Mouse (Mus musculus): ENCODE results near the gene Kcnq2. TPM values are rescaled to one million over a fixed set of nuclear protein-coding genes. Genes with fewer than 3 reads are reported as not detected.

Kcnq2 gene
- polyA plus RNA-seq, 1 experiment from 2014 or later: 45.8 TPM

DNA sequence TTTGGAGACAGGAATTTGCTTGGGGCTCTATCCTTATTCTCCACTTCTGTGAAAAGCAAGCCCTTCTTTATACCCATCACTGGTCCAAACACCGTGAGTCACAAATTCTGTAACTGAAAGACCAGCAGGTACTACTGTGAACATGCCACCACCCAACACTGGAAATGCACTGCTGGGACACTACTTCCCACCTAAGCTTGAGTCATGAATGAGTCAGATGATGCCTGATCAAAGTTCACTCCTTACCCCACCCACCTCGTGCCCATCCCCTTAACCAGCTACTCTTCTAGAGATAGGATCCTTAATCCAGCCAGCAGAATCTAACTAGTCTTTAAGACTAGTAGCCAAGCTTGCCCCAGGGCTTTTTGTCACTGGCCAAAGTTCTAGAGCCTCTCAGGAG is 35.0 kb downstream of the Kcnq2 start:
- Histone ChIP-seq H3K4me2 (no peak overlapping the region), H3K4me3 (replicated peaks) (no peak overlapping the region), H3K9ac (replicated peaks) (no peak overlapping the region), H3K27ac (replicated peaks) (no peak overlapping the region), H3K9me3 (replicated peaks) (no peaks in the 10 kb centered on the region), H3K36me3 (peaks cover 25% of the 10 kb centered on the region; the same call in 1 of the 2 replicates), H3K27me3 (replicated peaks) (no peaks in the 10 kb centered on the region), H3K4me1 (peaks cover 6% of the 10 kb centered on the region; the same call in 1 of the 2 replicates)
- 86% methylated on average over 2 of the region's 2 CpGs for WGBS
- no peak for ATAC-seq (ENCODE audit: low FRiP score)

DNA sequence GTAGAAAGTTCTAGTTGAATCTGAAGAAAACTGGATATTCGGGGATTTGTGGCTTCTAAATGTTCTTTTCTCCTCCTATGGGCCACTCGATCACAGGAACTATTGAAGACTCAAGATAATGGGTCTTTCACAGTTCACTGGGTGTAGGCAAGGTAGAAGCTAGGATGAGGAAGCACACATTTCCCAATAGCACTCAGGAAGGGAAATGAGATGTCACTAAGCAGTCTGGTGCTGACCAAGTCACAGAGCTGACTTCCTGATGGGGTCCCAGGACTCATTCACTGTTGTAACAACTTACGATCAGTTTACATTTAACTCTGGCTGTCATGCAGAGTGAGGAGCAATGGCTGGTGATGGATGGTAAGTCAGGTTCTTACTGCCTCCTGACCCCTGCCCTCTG is 45.0 kb downstream of the Kcnq2 start:
- 83% methylated on average over 3 of the region's 3 CpGs for WGBS
- no peak for ATAC-seq (ENCODE audit: low FRiP score)
- peaks cover 42% of the 10 kb centered on the region for H3K36me3 ChIP-seq
- no peaks in the 10 kb centered on the region for H3K27me3 ChIP-seq (replicated peaks)
- H3K9ac ChIP-seq (replicated peaks): no peak overlapping the region
- H3K4me2 ChIP-seq: no peak overlapping the region
- no peaks in the 10 kb centered on the region for H3K9me3 ChIP-seq (replicated peaks)
- no peak overlapping the region for H3K4me3 ChIP-seq (replicated peaks)
- no peaks in the 10 kb centered on the region for H3K4me1 ChIP-seq
- no peak overlapping the region for H3K27ac ChIP-seq (replicated peaks)

DNA sequence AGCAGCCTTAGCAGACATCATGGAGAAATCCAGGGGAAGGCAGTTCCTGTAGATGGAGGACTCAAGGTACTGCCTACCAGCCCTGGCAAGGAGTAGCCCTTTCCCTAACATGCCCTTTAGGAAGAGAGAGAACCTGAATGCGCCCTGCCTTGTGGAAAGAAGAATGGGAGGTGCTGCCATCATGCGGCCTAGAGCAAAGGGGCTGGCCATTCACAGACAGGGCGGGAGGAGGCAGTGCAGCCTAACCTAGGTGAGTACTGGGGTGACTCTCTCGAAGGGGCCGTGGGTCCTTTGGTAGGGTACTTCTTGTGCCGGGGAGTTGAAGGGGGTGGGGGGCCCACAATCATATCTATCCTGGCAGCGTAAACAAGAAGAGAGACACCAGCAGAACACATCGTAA is 50.1 kb downstream of the Kcnq2 start:
- no peak overlapping the region for H3K4me3 ChIP-seq (replicated peaks)
- no peaks in the 10 kb centered on the region for H3K27me3 ChIP-seq (replicated peaks)
- H3K4me1 ChIP-seq: no peaks in the 10 kb centered on the region
- H3K9ac ChIP-seq (replicated peaks): no peak overlapping the region
- no peak overlapping the region for H3K4me2 ChIP-seq
- H3K27ac ChIP-seq (replicated peaks): no peak overlapping the region
- 60% methylated on average over 8 of the region's 8 CpGs for WGBS
- peaks cover 64% of the 10 kb centered on the region for H3K36me3 ChIP-seq
- H3K9me3 ChIP-seq (replicated peaks): no peaks in the 10 kb centered on the region
- no peak for ATAC-seq (ENCODE audit: low FRiP score)

DNA sequence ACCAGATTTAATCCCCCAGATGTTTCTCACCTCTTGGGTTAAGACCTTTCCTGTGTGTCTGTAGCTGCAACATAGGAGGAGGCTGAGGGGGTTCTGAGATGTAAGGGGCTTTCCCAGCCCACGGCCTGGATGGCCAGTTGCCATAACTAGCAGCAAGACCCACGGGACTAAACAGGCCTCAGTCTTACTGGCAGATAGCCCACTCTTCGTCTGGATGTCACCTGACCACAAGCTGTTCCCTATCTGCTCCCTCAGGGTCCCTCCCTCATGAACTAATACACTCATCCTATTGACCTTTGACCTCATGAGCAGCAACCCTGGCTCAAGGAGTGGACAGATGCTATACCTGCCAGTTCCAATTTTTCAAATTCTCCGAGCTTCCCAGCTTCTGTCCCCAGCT is 51.2 kb downstream of the Kcnq2 start:
- H3K4me1 ChIP-seq: no peaks in the 10 kb centered on the region
- no peak overlapping the region for H3K9ac ChIP-seq (replicated peaks)
- peaks cover 67% of the 10 kb centered on the region for H3K36me3 ChIP-seq
- no peaks in the 10 kb centered on the region for H3K9me3 ChIP-seq (replicated peaks)
- no peak for ATAC-seq (ENCODE audit: low FRiP score)
- H3K27me3 ChIP-seq (replicated peaks): no peaks in the 10 kb centered on the region
- no peak overlapping the region for H3K4me3 ChIP-seq (replicated peaks)
- no peak overlapping the region for H3K27ac ChIP-seq (replicated peaks)
- 69% methylated on average over 4 of the region's 4 CpGs for WGBS
- no peak overlapping the region for H3K4me2 ChIP-seq

DNA sequence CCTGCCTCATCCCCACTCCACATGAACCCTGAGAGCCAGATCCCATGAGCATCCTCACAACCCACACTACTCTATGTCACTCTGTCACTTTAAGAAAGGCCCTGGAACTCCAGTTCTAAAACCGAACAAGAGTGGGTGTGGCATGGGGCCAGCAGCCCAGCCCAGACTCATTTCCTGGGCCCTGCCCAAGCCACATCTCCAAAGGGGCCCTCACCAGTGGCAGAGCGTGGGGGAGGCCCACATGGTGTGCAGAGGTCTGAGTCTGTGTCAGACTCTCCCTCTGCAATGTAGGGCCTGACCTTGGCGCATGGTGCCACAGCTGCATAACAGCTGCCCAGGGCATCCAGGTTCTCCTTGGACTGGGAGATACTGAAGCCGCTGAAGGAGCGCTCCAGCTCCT is 54.2 kb downstream of the Kcnq2 start:
- 65% methylated on average over 5 of the region's 5 CpGs for WGBS

DNA sequence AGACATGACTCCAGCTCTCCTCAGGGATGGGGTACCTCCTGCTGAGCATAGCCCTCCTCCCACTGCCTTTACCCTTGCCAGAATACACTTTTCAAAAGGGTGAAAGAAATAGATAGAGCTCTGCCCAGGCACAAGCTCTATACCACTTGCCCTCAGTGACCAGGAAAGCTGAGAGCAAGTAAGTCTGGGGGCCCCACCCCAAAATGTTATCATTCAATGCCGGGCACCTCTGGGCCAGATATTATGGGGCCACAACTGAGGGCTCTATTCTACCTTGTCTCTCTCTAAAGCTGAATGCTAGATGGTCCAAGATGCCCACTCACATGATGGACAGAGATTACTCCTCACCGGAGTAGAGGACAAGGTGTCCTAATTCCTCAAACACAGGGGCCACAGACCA is 55.6 kb downstream of the Kcnq2 start:
- Histone ChIP-seq H3K27ac (replicated peaks) (no peak overlapping the region), H3K4me2 (no peak overlapping the region), H3K4me3 (replicated peaks) (no peak overlapping the region), H3K36me3 (peaks cover 32% of the 10 kb centered on the region), H3K9ac (replicated peaks) (no peak overlapping the region), H3K9me3 (replicated peaks) (no peaks in the 10 kb centered on the region), H3K4me1 (no peaks in the 10 kb centered on the region), H3K27me3 (replicated peaks) (no peaks in the 10 kb centered on the region)
- ATAC-seq (ENCODE audit: low FRiP score): no peak
- WGBS: 90% methylated on average over 2 of the region's 2 CpGs

More for the DNA sequence above, 54.2 kb downstream of the Kcnq2 start:
- Histone ChIP-seq H3K27me3 (replicated peaks) (no peaks in the 10 kb centered on the region), H3K36me3 (peaks cover 40% of the 10 kb centered on the region), H3K9me3 (replicated peaks) (no peaks in the 10 kb centered on the region), H3K4me3 (replicated peaks) (no peak overlapping the region), H3K4me1 (no peaks in the 10 kb centered on the region), H3K9ac (replicated peaks) (no peak overlapping the region), H3K4me2 (no peak overlapping the region), H3K27ac (replicated peaks) (no peak overlapping the region)
- no peak for ATAC-seq (ENCODE audit: low FRiP score)

DNA sequence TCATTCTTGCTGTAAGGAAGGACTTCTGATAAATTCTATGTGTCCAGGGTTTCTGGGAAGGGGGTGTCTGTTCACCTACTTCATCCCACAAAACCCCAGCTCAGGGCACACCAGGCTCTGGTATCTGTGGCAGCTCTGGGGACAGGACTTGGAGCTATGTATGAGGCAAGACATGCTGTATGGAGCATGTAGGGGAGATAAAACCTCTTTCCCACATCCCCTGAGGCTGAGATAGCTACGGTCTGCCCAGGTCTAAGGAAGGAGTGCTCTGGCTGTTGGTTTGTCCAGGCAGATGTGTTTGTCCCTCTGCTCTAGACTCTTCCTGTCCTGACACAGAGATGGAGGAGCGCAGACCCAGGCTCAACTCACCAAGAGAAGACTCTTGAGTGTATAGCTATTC is 56.2 kb downstream of the Kcnq2 start:
- Histone ChIP-seq H3K9me3 (replicated peaks) (no peaks in the 10 kb centered on the region), H3K9ac (replicated peaks) (no peak overlapping the region), H3K36me3 (peaks cover 32% of the 10 kb centered on the region; the same call in 1 of the 2 replicates), H3K27ac (replicated peaks) (no peak overlapping the region), H3K4me2 (no peak overlapping the region), H3K4me1 (no peaks in the 10 kb centered on the region), H3K4me3 (replicated peaks) (no peak overlapping the region), H3K27me3 (replicated peaks) (no peaks in the 10 kb centered on the region)
- WGBS: 92% methylated on average over 2 of the region's 2 CpGs
- no peak for ATAC-seq (ENCODE audit: low FRiP score)

DNA sequence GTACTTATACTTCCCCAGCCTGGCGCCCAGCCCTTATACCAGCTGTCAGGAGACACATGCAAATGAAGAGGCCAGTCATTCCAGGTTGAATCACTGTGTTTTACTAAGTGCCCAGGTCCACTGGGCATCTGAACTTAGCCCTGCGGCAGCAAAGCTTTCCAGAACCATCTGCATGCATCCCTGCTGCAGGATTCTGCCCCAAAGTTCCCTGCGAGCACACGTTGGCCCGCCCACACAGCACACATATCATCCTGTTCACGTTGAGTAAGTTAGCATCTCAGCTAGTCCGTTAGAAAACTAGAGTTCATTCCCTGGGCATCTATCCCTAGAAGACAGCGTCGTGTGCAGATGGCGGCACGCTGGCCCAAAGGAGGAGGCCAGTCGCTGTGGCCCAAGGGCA is 59.6 kb downstream of the Kcnq2 start:
- H3K4me2 ChIP-seq: no peak overlapping the region
- H3K9ac ChIP-seq (replicated peaks): no peak overlapping the region
- no peak overlapping the region for H3K4me3 ChIP-seq (replicated peaks)
- peaks cover 2% of the 10 kb centered on the region; the same call in 1 of the 2 replicates for H3K4me1 ChIP-seq
- H3K36me3 ChIP-seq: peaks cover 10% of the 10 kb centered on the region; the same call in 1 of the 2 replicates
- no peak for ATAC-seq (ENCODE audit: low FRiP score)
- WGBS: 82% methylated on average over 12 of the region's 12 CpGs
- H3K9me3 ChIP-seq (replicated peaks): no peaks in the 10 kb centered on the region
- H3K27me3 ChIP-seq (replicated peaks): no peaks in the 10 kb centered on the region
- no peak overlapping the region for H3K27ac ChIP-seq (replicated peaks)

DNA sequence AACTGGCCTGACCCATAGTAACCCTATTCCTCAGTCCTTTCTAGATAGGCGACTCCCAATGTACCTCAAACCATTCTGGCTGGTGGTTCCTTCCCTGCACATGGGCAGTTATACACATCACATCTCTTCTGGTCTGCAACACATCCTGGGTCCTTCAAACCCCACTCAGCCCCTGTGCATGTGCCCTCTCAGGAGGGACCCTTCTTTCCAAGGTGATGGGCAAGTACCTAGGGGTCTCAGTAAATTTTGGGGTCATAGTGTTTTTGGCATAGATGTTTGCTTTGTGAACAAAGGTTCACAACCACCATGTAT is 62.7 kb downstream of the Kcnq2 start:
- WGBS: 10% methylated on average over 1 of the region's 1 CpGs
- Histone ChIP-seq H3K27ac (replicated peaks) (no peak overlapping the region), H3K4me2 (no peak overlapping the region), H3K9me3 (replicated peaks) (no peaks in the 10 kb centered on the region), H3K36me3 (no peaks in the 10 kb centered on the region), H3K4me3 (replicated peaks) (no peak overlapping the region), H3K4me1 (peaks cover 2% of the 10 kb centered on the region; the same call in 1 of the 2 replicates), H3K27me3 (replicated peaks) (no peaks in the 10 kb centered on the region), H3K9ac (replicated peaks) (no peak overlapping the region)
- peak; percentile 45; the same call in 1 of the 2 replicates for ATAC-seq (ENCODE audit: low FRiP score)

DNA sequence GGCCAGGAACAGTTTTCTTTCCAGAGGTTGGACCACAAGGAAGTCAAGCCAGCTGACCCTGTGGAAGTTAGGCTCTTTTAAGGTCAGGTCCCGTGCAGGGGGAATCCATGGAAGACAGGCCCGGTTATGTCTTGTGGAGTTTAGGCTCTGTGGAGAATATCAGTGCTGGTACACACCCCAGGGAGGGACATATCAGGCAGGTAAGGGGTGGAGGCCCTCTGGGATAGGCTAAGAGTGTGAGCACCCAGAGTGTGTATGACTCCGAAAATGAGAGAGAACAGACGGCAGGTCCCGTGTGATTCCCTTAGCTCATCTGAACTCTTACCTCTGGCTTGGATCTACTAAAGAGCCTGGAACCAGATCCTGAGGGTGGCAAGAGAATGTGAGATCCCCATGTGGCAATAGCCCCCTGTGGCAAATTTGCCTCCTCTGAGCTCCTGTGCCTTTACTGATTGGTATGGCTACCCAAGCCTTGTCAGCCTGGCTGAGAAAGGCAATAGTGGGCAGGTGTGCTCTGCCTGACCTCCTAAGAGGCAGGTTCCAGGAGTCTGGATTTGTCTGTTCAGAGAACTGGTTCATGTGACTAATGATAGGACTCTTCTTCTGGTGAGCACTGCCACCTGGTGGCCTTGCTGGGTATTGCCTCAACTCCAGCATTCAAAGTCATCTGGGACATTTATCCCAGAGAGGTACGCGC is 63.2 kb downstream of the Kcnq2 start:
- H3K4me1 ChIP-seq: peaks cover 2% of the 10 kb centered on the region; the same call in 1 of the 2 replicates
- H3K4me2 ChIP-seq: no peak overlapping the region
- no peak overlapping the region for H3K27ac ChIP-seq (replicated peaks)
- H3K36me3 ChIP-seq: no peaks in the 10 kb centered on the region
- no peak overlapping the region for H3K9ac ChIP-seq (replicated peaks)
- no peaks in the 10 kb centered on the region for H3K27me3 ChIP-seq (replicated peaks)
- ATAC-seq (ENCODE audit: low FRiP score): peak; percentile 51
- no peaks in the 10 kb centered on the region for H3K9me3 ChIP-seq (replicated peaks)
- 58% methylated on average over 7 of the region's 7 CpGs for WGBS
- no peak overlapping the region for H3K4me3 ChIP-seq (replicated peaks)

DNA sequence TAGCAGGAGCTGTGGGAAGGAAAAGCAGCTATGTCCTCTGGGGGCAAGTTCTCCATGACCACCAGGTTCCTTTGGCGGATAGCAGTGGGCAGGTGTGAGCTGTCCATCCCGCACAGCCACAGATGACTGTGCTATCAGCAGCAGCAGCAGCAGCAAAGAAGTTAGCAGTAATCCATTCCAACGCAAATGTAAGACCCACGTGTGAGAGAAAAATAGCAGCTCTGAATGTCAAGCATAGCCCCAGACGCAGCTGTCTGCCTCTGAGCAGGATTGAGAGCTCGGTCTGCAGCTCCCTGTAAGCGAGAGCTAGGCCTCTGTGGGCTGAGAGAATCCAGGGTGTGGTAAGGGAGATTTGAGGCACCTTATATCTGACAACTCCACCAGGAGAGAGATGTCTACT is 65.0 kb downstream of the Kcnq2 start:
- no peak overlapping the region for H3K9ac ChIP-seq (replicated peaks)
- ATAC-seq (ENCODE audit: low FRiP score): no peak
- WGBS: 65% methylated on average over 7 of the region's 7 CpGs
- no peak overlapping the region for H3K4me2 ChIP-seq
- H3K9me3 ChIP-seq (replicated peaks): no peaks in the 10 kb centered on the region
- H3K4me3 ChIP-seq (replicated peaks): no peak overlapping the region
- peaks cover 2% of the 10 kb centered on the region; the same call in 1 of the 2 replicates for H3K4me1 ChIP-seq
- H3K36me3 ChIP-seq: no peaks in the 10 kb centered on the region
- no peaks in the 10 kb centered on the region for H3K27me3 ChIP-seq (replicated peaks)
- no peak overlapping the region for H3K27ac ChIP-seq (replicated peaks)

DNA sequence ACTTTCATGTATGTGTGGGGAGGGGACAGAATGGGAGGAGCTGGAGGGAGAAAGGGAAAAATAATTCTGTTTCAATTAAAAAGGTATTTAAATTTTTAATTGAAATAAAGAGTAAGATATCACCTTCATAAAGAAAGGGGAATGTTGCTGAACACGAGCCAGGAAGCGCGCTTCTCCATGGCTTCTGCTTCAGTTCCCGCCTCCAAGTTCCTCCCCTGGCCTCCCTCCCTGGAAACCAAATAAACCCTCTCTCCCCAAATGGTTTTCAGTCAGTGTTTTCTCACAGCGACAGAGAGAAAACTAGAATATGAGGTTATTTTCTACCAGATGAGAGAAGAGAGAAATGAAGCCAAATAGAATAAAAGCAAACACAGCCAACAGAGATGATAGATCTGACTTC is 66.6 kb downstream of the Kcnq2 start:
- 73% methylated on average over 5 of the region's 5 CpGs for WGBS
- Histone ChIP-seq H3K4me2 (no peak overlapping the region), H3K9ac (replicated peaks) (no peak overlapping the region)

More for the DNA sequence above, 66.6 kb downstream of the Kcnq2 start:
- Histone ChIP-seq H3K4me3 (replicated peaks) (no peak overlapping the region), H3K9me3 (replicated peaks) (no peaks in the 10 kb centered on the region), H3K27me3 (replicated peaks) (no peaks in the 10 kb centered on the region), H3K27ac (replicated peaks) (no peak overlapping the region), H3K4me1 (peaks cover 2% of the 10 kb centered on the region; the same call in 1 of the 2 replicates), H3K36me3 (no peaks in the 10 kb centered on the region)
- no peak for ATAC-seq (ENCODE audit: low FRiP score)
